Mouse (Mus musculus): ENCODE measurements around the gene 2210418O10Rik. TPM values are rescaled to one million over a fixed set of nuclear protein-coding genes. Genes with fewer than 3 reads are reported as not detected.
"Not testable (repeated sequence)": the region's sequence is repeated elsewhere in the genome, so short reads cannot be mapped to it uniquely, and the experiment has no call there.

The 2210418O10Rik gene
- 4.6 and 6.5 TPM in 2 replicates for polyA plus RNA-seq (2015; fragmentation: Nextera tagmentation; extraction: Ambion mirVana)

GRCm38 (mm10) chr2:176226269-176226668 lies at the start of gene 2210418O10Rik:
Gene 2210418O10Rik, plus strand, starts transcription at chr2:176226569.
- not testable (repeated sequence) for H3K4me2 ChIP-seq (ENCODE audit: low read depth, low read length); H3K36me3 ChIP-seq (replicated peaks; ENCODE audit: insufficient read depth, low read length); DNase-seq; H3K9me3 ChIP-seq (ENCODE audit: low read length); ATAC-seq; H3K4me1 ChIP-seq (ENCODE audit: insufficient read depth); H3K9ac ChIP-seq (replicated peaks); H3K27me3 ChIP-seq (ENCODE audit: insufficient read depth, low read length); H3K27ac ChIP-seq (ENCODE audit: low read depth); H3K4me3 ChIP-seq (ENCODE audit: low read depth, low read length)
- WGBS (ENCODE audit: insufficient replicate concordance), result no CpG with 5 or more reads among the region's 2 CpGs

GRCm38 (mm10) chr2:176248519-176248918 lies 22.1 kb downstream of the 2210418O10Rik start:
- not testable (repeated sequence) for H3K27ac ChIP-seq (ENCODE audit: low read depth); H3K9ac ChIP-seq (replicated peaks); H3K9me3 ChIP-seq (ENCODE audit: low read length); H3K27me3 ChIP-seq (ENCODE audit: insufficient read depth, low read length); ATAC-seq; H3K36me3 ChIP-seq (replicated peaks; ENCODE audit: insufficient read depth, low read length); H3K4me2 ChIP-seq (ENCODE audit: low read depth, low read length); H3K4me3 ChIP-seq (ENCODE audit: low read depth, low read length); H3K4me1 ChIP-seq (ENCODE audit: insufficient read depth); DNase-seq
- WGBS (ENCODE audit: insufficient replicate concordance), result no CpG with 5 or more reads among the region's 1 CpGs

Other genes with a start within 250 kb of the 2210418O10Rik start
- 0.11 TPM in 1 of 2 replicates, not detected in the other for gene Gm2004, start 76.7 kb upstream of the 2210418O10Rik start, polyA plus RNA-seq (2015; fragmentation: Nextera tagmentation; extraction: Ambion mirVana)
- gene Gm11009, start 92.9 kb downstream of the 2210418O10Rik start, polyA plus RNA-seq (2015; fragmentation: Nextera tagmentation; extraction: Ambion mirVana), result not detected in 2 replicates
- gene Gm14435, start 197.0 kb downstream of the 2210418O10Rik start, polyA plus RNA-seq (2015; fragmentation: Nextera tagmentation; extraction: Ambion mirVana), result 2.7 and 3.4 TPM in 2 replicates